Mouse (Mus musculus) hindbrain, embryonic 13.5 days (tissue): ENCODE measurements around the gene Pde4dip. TPM values are rescaled to one million over a fixed set of nuclear protein-coding genes. Genes with fewer than 3 reads are reported as not detected.

Experiments used
- ATAC-seq: fragments of 200-750 bp; cut with Nextera tagmentation; 2 replicates; pipeline ENCODE4 v1.8.0; 2017; ENCODE audit warnings: moderate TSS enrichment; ENCODE audit not compliant: low FRiP score
- H3K27ac ChIP-seq: fragments of 300-500 bp; sonication (generic); 2 replicates; pipeline ENCODE4 v1.5.1; 2015; ENCODE audit warnings: inconsistent platforms, mild to moderate bottlenecking, moderate library complexity
- H3K27me3 ChIP-seq: fragments of 300-500 bp; sonication (generic); 2 replicates; pipeline ENCODE4 v1.6.1; 2015; ENCODE audit warnings: mild to moderate bottlenecking, inconsistent platforms
- H3K36me3 ChIP-seq: fragments of 300-500 bp; sonication (generic); 2 replicates; pipeline ENCODE4 v1.6.1; 2015; ENCODE audit warnings: mild to moderate bottlenecking, inconsistent platforms
- H3K4me1 ChIP-seq: fragments of 300-500 bp; sonication (generic); replicated peaks from 2 replicates; pipeline ENCODE4 v1.6.1; 2015; ENCODE audit warnings: inconsistent platforms
- H3K4me2 ChIP-seq: fragments of 300-500 bp; sonication (generic); 2 replicates; pipeline ENCODE4 v1.6.1; 2015; ENCODE audit warnings: inconsistent platforms, mild to moderate bottlenecking, moderate library complexity
- H3K4me3 ChIP-seq: fragments of 300-500 bp; sonication (generic); 2 replicates; pipeline ENCODE4 v1.5.1; 2015; ENCODE audit warnings: mild to moderate bottlenecking, inconsistent platforms
- H3K9ac ChIP-seq: fragments of 300-500 bp; sonication (generic); 2 replicates; pipeline ENCODE4 v1.6.1; 2015; ENCODE audit warnings: mild to moderate bottlenecking, inconsistent platforms
- H3K9me3 ChIP-seq: fragments of 300-500 bp; sonication (generic); 2 replicates; pipeline ENCODE4 v1.6.1; 2016; ENCODE audit warnings: inconsistent platforms
- WGBS: fragments of 180-500 bp; shearing (Covaris S2); methylation state at CpG from one replicate; pipeline ENCODE4 v1.1.7; 2015; 5-methylcytosine and 5-hydroxymethylcytosine counted together
- polyA plus RNA-seq: library from polyadenylated mRNA; unstranded; fragments of >200 nt; fragmentation: Nextera tagmentation; extraction: Ambion mirVana; gene quantifications from 2 replicates; pipeline ENCODE4 v1.2.1, GENCODE M21; 2015

Pde4dip gene
- polyA plus RNA-seq, 1 experiment from 2014 or later = 60.4 TPM

- no peak overlapping the region for H3K9ac ChIP-seq
- H3K4me3 ChIP-seq = no peak overlapping the region
- no peaks in the 10 kb centered on the region for H3K27me3 ChIP-seq
- H3K36me3 ChIP-seq = no peaks in the 10 kb centered on the region
- no peaks in the 10 kb centered on the region for H3K4me1 ChIP-seq
- ATAC-seq = no peak
- no peaks in the 10 kb centered on the region for H3K9me3 ChIP-seq
- no peak overlapping the region for H3K4me2 ChIP-seq
- WGBS = 76% methylated on average over 3 of the region's 3 CpGs
- H3K27ac ChIP-seq = no peak overlapping the region
These were observed 84.8 kb downstream of the Pde4dip start for GRCm38 (mm10) chr3:97803675-97804074.

GRCm38 (mm10) chr3:97802927-97803326, 85.6 kb downstream of the Pde4dip start:
- no peak overlapping the region for H3K27ac ChIP-seq
- no peaks in the 10 kb centered on the region for H3K36me3 ChIP-seq
- no peaks in the 10 kb centered on the region for H3K9me3 ChIP-seq
- 92% methylated on average over 2 of the region's 2 CpGs for WGBS
- H3K27me3 ChIP-seq = no peaks in the 10 kb centered on the region
- no peak overlapping the region for H3K4me2 ChIP-seq
- no peak for ATAC-seq
- no peaks in the 10 kb centered on the region for H3K4me1 ChIP-seq
- H3K9ac ChIP-seq = no peak overlapping the region
- H3K4me3 ChIP-seq = no peak overlapping the region

- whole genome bisulfite sequencing = 86% methylated on average over 5 of the region's 5 CpGs
- H3K36me3 ChIP-seq = no peaks in the 10 kb centered on the region
- no peaks in the 10 kb centered on the region for H3K9me3 ChIP-seq
- H3K27ac ChIP-seq = no peak overlapping the region
- no peak overlapping the region for H3K4me3 ChIP-seq
- no peaks in the 10 kb centered on the region for H3K27me3 ChIP-seq
- ATAC-seq = no peak
- H3K4me1 ChIP-seq = no peaks in the 10 kb centered on the region
- no peak overlapping the region for H3K9ac ChIP-seq
- no peak overlapping the region for H3K4me2 ChIP-seq
These were observed 86.2 kb downstream of the Pde4dip start for GRCm38 (mm10) chr3:97802297-97802696.

- no peak overlapping the region for H3K4me3 ChIP-seq
- H3K9ac ChIP-seq = no peak overlapping the region
- H3K4me1 ChIP-seq = no peaks in the 10 kb centered on the region
- 88% methylated on average over 3 of the region's 3 CpGs for WGBS
- H3K27me3 ChIP-seq = no peaks in the 10 kb centered on the region
- no peak overlapping the region for H3K27ac ChIP-seq
- no peak for ATAC-seq
- H3K36me3 ChIP-seq = no peaks in the 10 kb centered on the region
- no peak overlapping the region for H3K4me2 ChIP-seq
- H3K9me3 ChIP-seq = no peaks in the 10 kb centered on the region
These were observed 87.3 kb downstream of the Pde4dip start for GRCm38 (mm10) chr3:97801178-97801699.

- no peak overlapping the region for H3K4me2 ChIP-seq
- H3K36me3 ChIP-seq = no peaks in the 10 kb centered on the region
- no peaks in the 10 kb centered on the region for H3K27me3 ChIP-seq
- 84% methylated on average over 5 of the region's 5 CpGs for WGBS
- no peak for ATAC-seq
- no peaks in the 10 kb centered on the region for H3K9me3 ChIP-seq
- H3K27ac ChIP-seq = no peak overlapping the region
- H3K4me3 ChIP-seq = no peak overlapping the region
- H3K9ac ChIP-seq = no peak overlapping the region
- no peaks in the 10 kb centered on the region for H3K4me1 ChIP-seq
These were observed 87.8 kb downstream of the Pde4dip start for GRCm38 (mm10) chr3:97800657-97801056.

- no peak overlapping the region for H3K4me2 ChIP-seq
- ATAC-seq = no peak
- H3K9ac ChIP-seq = no peak overlapping the region
- 77% methylated on average over 3 of the region's 3 CpGs for WGBS
- H3K36me3 ChIP-seq = no peaks in the 10 kb centered on the region
- H3K4me1 ChIP-seq = no peaks in the 10 kb centered on the region
- H3K4me3 ChIP-seq = no peak overlapping the region
- no peaks in the 10 kb centered on the region for H3K9me3 ChIP-seq
- no peak overlapping the region for H3K27ac ChIP-seq
- H3K27me3 ChIP-seq = no peaks in the 10 kb centered on the region
These were observed 88.5 kb downstream of the Pde4dip start for GRCm38 (mm10) chr3:97800004-97800403.

- H3K9ac ChIP-seq = no peak overlapping the region
- H3K4me2 ChIP-seq = no peak overlapping the region
- no peaks in the 10 kb centered on the region for H3K4me1 ChIP-seq
- no peak overlapping the region for H3K27ac ChIP-seq
- ATAC-seq = no peak
- H3K36me3 ChIP-seq = no peaks in the 10 kb centered on the region
- H3K9me3 ChIP-seq = no peaks in the 10 kb centered on the region
- H3K27me3 ChIP-seq = no peaks in the 10 kb centered on the region
- 72% methylated on average over 3 of the region's 3 CpGs for WGBS
- H3K4me3 ChIP-seq = no peak overlapping the region
These were observed 89.2 kb downstream of the Pde4dip start for GRCm38 (mm10) chr3:97799267-97799666.

GRCm38 (mm10) chr3:97797371-97797770, 91.1 kb downstream of the Pde4dip start:
- H3K4me2 ChIP-seq = no peak overlapping the region
- ATAC-seq = no peak
- no peak overlapping the region for H3K9ac ChIP-seq
- no peaks in the 10 kb centered on the region for H3K27me3 ChIP-seq
- H3K27ac ChIP-seq = no peak overlapping the region
- H3K9me3 ChIP-seq = no peaks in the 10 kb centered on the region
- no peak overlapping the region for H3K4me3 ChIP-seq
- peaks cover 3% of the 10 kb centered on the region for H3K36me3 ChIP-seq
- no peaks in the 10 kb centered on the region for H3K4me1 ChIP-seq
- 79% methylated on average over 6 of the region's 6 CpGs for WGBS

GRCm38 (mm10) chr3:97793995-97794394, 94.5 kb downstream of the Pde4dip start:
- WGBS = 81% methylated on average over 8 of the region's 8 CpGs

GRCm38 (mm10) chr3:97790150-97790549, 98.4 kb downstream of the Pde4dip start:
- Histone ChIP-seq H3K4me1 (no peaks in the 10 kb centered on the region), H3K27me3 (no peaks in the 10 kb centered on the region), H3K9ac (no peak overlapping the region), H3K4me2 (no peak overlapping the region), H3K9me3 (no peaks in the 10 kb centered on the region), H3K4me3 (no peak overlapping the region), H3K27ac (no peak overlapping the region), H3K36me3 (peaks cover 14% of the 10 kb centered on the region)
- 93% methylated on average over 1 of the region's 1 CpGs for WGBS
- ATAC-seq = no peak

More at GRCm38 (mm10) chr3:97793995-97794394, 94.5 kb downstream of the Pde4dip start:
- no peak overlapping the region for H3K27ac ChIP-seq
- ATAC-seq = no peak
- no peak overlapping the region for H3K4me2 ChIP-seq
- H3K4me3 ChIP-seq = no peak overlapping the region
- no peaks in the 10 kb centered on the region for H3K4me1 ChIP-seq
- H3K27me3 ChIP-seq = no peaks in the 10 kb centered on the region
- no peaks in the 10 kb centered on the region for H3K9me3 ChIP-seq
- H3K9ac ChIP-seq = no peak overlapping the region
- H3K36me3 ChIP-seq = peaks cover 14% of the 10 kb centered on the region

- Histone ChIP-seq H3K4me2 (no peak overlapping the region), H3K36me3 (peaks cover 14% of the 10 kb centered on the region), H3K27ac (no peak overlapping the region), H3K9me3 (no peaks in the 10 kb centered on the region), H3K9ac (no peak overlapping the region), H3K4me1 (no peaks in the 10 kb centered on the region), H3K27me3 (no peaks in the 10 kb centered on the region), H3K4me3 (no peak overlapping the region)
- no peak for ATAC-seq
These were observed 99.2 kb downstream of the Pde4dip start for GRCm38 (mm10) chr3:97789317-97789716.

- no peaks in the 10 kb centered on the region for H3K9me3 ChIP-seq
- H3K4me1 ChIP-seq = no peaks in the 10 kb centered on the region
- no peak overlapping the region for H3K4me2 ChIP-seq
- no peak overlapping the region for H3K4me3 ChIP-seq
- no peak for ATAC-seq
- H3K27me3 ChIP-seq = no peaks in the 10 kb centered on the region
- no peak overlapping the region for H3K9ac ChIP-seq
- no peaks in the 10 kb centered on the region for H3K36me3 ChIP-seq
- H3K27ac ChIP-seq = no peak overlapping the region
- 44% methylated on average over 4 of the region's 4 CpGs for WGBS
These were observed 112.3 kb downstream of the Pde4dip start for GRCm38 (mm10) chr3:97776195-97776594.

- H3K9me3 ChIP-seq = no peaks in the 10 kb centered on the region
- no peak overlapping the region for H3K4me3 ChIP-seq
- 75% methylated on average over 2 of the region's 2 CpGs for WGBS
- H3K4me1 ChIP-seq = no peaks in the 10 kb centered on the region
- no peaks in the 10 kb centered on the region for H3K27me3 ChIP-seq
- H3K4me2 ChIP-seq = no peak overlapping the region
- H3K27ac ChIP-seq = no peak overlapping the region
- no peak for ATAC-seq
- H3K36me3 ChIP-seq = no peaks in the 10 kb centered on the region
- no peak overlapping the region for H3K9ac ChIP-seq
These were observed 112.8 kb downstream of the Pde4dip start for GRCm38 (mm10) chr3:97775742-97776141.
